Mouse (Mus musculus) ovary, postnatal 14 days (tissue): ENCODE results near the gene Arhgap21.

Experiments used
- DNase-seq: peaks from one replicate; pipeline ENCODE4 v3.0.0; 2022; ENCODE audit warnings: low spot score

Arhgap21 gene

GRCm38 (mm10) chr2:20894100-20894690 is 74.5 kb downstream of the Arhgap21 start:
- no peak for DNase-seq

DNA sequence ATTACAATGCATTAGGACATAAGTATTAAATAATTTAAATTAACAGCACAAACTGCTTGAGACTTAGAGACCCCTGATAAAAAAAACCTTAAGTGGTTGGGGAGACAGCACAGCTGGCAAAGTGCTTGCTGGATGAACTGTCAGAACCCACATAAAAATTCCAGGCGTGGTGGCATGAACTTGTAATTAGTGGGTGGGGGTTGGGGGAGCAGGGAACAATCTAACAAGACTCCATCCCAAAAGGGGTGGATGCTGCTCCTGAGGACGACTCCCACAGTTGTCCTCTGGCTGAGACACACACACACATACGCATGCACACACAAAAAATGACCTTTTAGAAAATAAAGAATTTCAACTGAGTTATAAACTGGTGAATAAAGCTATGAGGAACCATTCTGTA is 79.9 kb downstream of the Arhgap21 start:
- no peak for DNase-seq

- no peak for DNase-seq
Observed at GRCm38 (mm10) chr2:20883288-20883687, 85.4 kb downstream of the Arhgap21 start.

DNA sequence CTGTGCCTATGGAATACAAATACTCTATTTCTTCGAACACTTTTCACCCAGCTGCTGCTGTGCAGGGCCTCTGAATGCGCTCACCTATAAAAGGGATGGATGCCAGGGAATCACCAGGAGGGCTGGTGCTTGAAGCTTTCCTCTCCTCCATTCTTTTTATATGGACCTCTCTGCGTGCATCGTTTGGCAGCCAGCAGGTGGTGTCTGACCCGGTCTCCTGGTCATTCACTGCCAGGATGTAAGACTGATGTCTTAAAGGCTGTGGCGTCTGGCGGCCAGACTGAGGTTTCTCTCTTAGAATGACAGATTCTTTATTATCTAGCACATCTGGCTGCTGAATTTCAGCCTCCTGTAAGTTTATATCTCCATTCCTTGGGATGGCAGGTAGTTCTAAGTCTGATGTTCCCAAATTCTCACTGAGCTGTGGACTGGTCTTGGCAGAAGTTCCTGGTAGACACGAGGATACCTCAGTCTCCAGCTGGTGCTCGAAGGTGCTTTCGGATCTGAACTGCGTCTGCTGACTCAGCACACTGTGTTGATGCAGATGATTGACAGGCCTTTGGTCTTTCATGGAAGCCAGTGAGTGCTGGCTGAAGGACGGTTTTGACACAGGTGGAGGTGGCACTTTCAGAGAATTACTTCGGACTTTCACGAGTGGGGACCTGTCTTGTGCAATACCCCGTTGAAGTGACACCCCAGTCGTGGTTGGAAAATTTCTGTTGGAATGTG is 88.6 kb downstream of the Arhgap21 start:
- no peak for DNase-seq

GRCm38 (mm10) chr2:20874621-20875020 is 94.1 kb downstream of the Arhgap21 start:
- no peak for DNase-seq

DNA sequence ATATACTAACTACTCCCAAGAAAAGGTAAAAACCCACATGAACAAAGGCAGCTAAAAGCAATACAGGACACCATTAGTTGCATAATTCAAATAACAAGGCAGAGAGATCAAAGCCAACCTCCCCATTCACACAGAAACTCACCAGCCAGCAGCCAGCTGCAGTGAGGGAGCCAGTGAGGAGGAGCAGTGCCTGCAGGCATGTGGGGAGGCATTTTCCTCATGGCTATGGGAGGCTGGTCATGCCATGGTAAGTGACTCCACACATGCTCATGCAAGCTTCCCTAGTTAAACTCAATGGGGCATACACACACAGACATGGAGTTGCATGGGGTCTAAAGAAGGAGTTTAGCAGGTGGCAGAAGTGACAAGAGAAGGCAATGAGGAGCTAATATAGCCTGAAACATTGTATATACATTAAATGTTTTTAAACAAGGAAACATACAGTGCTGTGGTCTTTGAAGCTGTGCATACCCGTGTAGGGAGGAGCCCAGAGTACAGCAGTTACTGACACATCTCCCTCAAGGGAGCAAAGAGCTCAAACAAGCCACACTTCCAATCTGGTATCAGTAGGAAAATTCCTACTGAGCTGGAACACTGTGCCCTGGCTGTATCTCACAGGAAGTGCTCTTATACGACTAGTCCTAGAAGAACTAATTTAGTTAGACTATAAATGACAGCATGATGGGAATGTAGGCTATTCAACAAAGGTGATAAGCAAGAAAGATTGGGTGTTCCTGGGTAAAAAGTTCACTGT is 99.3 kb downstream of the Arhgap21 start:
- no peak for DNase-seq

DNA sequence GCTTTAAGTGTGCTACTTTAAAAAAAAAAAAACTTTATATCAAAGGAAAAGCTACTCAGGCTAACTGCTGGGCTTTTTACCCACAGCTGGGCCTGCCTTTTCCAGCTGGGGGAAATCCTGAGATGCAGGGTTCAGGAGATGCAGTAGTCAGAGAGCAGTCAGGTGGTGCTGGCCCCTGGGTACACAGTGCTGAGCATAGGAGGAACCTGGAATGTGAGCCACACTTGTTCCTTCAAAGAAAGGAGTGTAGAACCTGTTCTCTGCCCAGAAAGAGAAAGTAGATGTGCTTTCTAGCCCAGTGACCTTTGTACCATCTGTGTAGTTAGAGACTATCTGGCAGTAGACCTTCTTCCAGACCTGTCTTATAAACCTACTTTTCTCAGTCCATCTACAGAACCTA is 100.6 kb downstream of the Arhgap21 start:
- no peak for DNase-seq

DNA sequence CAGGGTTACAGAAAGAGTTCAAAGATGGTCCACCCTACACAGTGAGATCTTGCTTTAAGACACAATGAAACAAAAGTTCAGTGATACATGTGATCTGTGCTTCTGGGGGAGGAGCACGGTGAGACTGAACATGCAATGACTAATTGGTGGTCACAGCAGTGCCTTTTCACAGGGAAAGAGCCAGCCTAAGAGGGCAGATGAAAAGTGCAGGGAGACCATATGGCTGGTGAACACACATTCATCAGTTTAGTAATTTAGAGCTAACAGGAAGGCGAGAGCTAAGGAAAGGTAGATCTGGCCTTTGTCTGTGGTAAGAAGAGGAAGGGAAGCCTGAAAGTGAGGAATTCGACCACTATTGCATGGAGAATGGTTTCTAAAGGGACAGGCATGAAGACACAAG is 102.9 kb downstream of the Arhgap21 start:
- no peak for DNase-seq

DNA sequence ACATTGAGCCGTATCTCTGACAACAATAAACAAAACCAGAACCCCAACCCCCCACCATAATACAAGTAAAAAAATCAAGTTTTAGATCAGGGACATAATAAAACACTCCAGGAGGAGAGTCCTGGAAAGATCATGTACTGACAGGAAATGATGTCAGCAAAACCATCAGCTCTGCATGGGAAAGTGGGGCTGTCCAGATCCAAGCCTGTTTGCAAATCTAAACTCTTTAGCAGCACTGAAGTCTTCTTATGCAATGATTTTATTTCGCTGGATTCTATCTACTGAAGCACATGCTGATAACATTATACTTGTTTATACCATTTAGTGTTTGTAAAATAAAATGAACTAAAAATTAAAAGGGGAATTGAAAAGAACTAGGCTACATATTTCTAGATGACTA is 104.1 kb downstream of the Arhgap21 start:
- DNase-seq = no peak

GRCm38 (mm10) chr2:20860756-20861155 is 107.9 kb downstream of the Arhgap21 start:
- DNase-seq = no peak

DNA sequence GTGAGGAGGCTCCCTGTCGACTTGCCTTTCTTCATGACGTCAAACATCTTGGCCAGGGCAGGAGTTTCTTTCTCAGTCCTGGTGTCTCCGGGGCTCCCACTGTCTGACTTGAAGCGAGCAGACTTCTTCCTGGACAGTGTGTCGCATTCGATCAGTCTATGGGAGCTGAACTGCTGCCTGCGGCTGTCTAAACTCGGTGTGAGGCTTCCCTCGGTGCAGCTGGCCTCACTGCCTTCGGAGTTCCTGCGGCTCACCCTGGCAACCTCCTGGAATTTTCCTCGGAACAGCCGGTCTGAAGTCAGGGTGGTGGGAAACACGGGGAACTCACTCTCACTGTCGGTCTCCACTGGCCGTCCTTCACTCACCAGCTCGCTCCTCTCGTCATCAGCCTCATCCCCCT is 119.3 kb downstream of the Arhgap21 start:
- no peak for DNase-seq

DNA sequence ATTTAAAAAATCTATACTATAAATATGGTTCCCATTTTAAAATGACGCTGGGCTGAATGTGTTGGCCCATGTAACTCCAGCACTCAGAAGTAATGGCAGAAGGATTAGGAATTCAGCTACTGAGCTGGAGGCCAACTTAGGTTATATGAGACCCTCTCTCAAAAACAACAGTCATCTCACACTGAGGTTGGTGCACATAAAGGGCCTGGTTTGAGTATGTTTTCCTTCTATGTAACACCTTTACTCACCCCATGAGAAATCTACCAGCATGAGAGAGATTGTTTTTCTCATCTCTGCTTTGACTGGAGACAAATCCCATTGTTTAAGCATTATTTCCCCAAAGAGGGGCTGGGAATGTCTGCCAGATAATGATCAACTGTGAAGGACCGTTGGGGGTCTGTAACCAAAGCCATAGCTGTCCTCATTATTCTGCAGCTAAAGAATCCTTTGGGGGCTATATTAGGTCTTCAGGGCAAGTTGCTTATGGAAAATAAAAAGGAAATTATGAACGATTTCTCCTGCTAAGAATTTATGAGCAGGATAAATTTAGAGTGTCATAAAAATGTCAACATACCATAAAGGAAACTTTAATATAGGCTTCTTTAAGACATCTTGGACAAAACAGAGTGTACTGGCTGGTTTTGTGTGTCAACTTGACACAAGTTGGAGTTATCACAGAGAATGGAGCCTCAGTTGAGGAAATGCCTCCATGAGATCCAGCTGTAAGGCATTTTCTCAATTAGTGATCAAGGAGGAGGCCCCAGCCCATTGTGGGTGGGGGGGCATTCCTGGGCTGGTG is 136.9 kb downstream of the Arhgap21 start:
- DNase-seq = no peak

DNA sequence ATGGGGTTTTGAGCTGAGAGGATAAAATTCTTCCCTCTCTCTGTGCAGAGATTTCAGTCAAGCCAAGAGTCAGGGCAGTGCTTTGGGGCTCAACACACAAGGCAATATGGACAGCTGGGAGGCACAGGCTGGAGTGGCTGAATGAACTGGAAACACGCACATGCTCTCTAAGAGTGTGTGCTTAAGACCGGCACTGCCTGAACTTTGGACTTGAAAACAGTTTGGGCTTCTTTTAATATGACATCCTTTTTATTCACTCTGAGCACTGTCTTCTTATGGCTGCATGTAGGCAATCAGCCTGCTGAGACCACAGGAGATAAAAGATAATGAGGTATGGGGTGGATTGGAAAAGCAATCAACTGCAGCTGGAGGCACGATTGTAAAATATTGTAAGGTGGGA is 137.8 kb downstream of the Arhgap21 start:
- no peak for DNase-seq

DNA sequence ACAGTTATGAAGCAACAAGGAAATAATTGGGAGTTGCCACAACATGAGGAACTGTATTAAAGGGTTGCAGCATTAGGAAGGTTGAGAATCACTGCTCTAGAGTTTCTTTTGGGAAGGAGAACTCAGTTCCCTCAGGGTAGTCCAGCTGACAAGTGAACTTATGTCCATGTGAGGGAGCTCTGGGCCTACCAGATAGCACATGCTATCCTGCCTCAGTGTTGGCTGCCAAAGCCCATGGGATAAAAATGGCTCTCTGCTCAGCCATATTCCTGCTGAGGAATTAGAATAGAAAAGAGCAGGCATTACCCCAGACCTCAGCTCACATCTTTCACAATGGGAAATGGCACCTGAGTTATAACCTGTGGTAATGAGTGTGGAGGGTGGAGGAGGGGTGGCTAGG is 142.4 kb downstream of the Arhgap21 start:
- no peak for DNase-seq

- no peak for DNase-seq
Observed at GRCm38 (mm10) chr2:20818226-20818625, 150.5 kb downstream of the Arhgap21 start.

- no peak for DNase-seq
Observed at GRCm38 (mm10) chr2:20813986-20814385, 154.7 kb downstream of the Arhgap21 start.

DNA sequence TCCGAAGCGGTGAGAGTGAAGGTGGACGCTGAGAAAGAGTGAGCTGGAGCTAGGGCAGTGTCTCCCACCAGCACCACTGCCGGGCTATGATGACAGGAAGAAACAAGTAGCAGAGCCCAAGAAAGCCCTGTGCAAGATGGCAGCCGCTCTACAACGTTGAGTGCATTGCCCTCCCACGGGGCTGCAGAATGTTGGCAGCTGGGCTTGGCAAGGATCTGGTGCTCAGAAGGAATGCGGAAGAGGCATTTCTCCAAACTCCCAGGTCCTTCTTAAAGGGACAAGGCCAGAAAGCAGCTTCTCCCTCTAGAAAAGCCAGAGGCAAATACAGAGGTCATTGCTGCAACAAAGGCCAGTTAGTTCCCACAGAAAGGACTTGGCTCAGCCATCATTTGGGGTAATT is 157.2 kb downstream of the Arhgap21 start:
- peak; percentile 22 for DNase-seq

- no peak for DNase-seq
Observed at GRCm38 (mm10) chr2:20801236-20801890, 167.3 kb downstream of the Arhgap21 start.
